Mouse (Mus musculus): ENCODE results near the gene Gm45140. TPM values are rescaled to one million over a fixed set of nuclear protein-coding genes. Genes with fewer than 3 reads are reported as not detected.

Gene Gm45140
- total RNA-seq, 2 experiments from 2014 or later: 2.0 to 6.6 TPM

DNA sequence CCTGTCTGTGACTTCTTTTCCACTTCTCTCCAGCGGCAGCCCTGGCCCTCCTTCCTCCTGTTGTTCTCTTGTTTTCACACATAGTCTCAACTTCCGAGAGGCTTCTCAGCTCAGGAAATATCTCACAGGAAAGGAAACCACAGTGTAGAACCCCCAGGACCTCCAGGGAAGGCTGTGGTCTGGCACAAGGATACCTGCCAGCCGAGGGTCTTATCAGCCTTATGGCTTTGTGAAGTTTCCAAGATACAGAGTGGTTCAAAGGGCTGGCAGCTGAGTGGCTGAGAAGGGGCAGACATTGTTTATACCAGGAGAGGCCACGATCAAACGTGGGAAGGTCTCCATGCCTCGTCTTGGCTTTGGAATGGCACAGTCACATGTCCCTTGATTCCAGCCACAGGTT is 95.7 kb downstream of the Gm45140 start:
- no peak for DNase-seq

Other genes starting within 250 kb of the Gm45140 start
- 1 to 10 TPM in 1 of 2 experiments, under 1 TPM in 1; 0.57 to 1.3 TPM for gene Prokr1, start 245.1 kb downstream of the Gm45140 start, total RNA-seq (2021)
- gene Aplf, start 163.6 kb downstream of the Gm45140 start, total RNA-seq (2021): 1 to 10 TPM; 6.1 to 7.4 TPM
- gene Efcc1, start 104.9 kb downstream of the Gm45140 start, total RNA-seq (2021): 1 to 10 TPM; 1.1 to 1.4 TPM
- 1 to 10 TPM; 1.1 to 1.3 TPM for gene Gp9, start 57.7 kb downstream of the Gm45140 start, total RNA-seq (2021)
- 10 to 100 TPM; 30.4 to 46.1 TPM for gene Rab43, start 23.6 kb downstream of the Gm45140 start, total RNA-seq (2021)
- 10 to 100 TPM; 32.3 to 34.9 TPM for gene Isy1, start 3.0 kb upstream of the Gm45140 start, total RNA-seq (2021)
- gene Cnbp, start 15.3 kb upstream of the Gm45140 start, total RNA-seq (2021): 100 to 1,000 TPM; 395 to 399 TPM
- 10 to 100 TPM; 86.9 to 90.3 TPM for gene Copg1, start 52.0 kb upstream of the Gm45140 start, total RNA-seq (2021)
- 10 to 100 TPM; 21.1 to 25.4 TPM for gene Hmces, start 78.1 kb upstream of the Gm45140 start, total RNA-seq (2021)
- 10 to 100 TPM; 28.9 to 30.8 TPM for gene H1fx, start 145.8 kb upstream of the Gm45140 start, total RNA-seq (2021)
- 100 to 1,000 TPM; 249 to 262 TPM for gene Rab7, start 209.5 kb upstream of the Gm45140 start, total RNA-seq (2021)
- gene Rpn1, start 248.7 kb upstream of the Gm45140 start, total RNA-seq (2021): 100 to 1,000 TPM; 156 to 182 TPM

All from adrenal gland, postnatal 10 days (tissue).